9 mouse cellular contexts compared by ENCODE assay signal in the genomic region with DNA sequence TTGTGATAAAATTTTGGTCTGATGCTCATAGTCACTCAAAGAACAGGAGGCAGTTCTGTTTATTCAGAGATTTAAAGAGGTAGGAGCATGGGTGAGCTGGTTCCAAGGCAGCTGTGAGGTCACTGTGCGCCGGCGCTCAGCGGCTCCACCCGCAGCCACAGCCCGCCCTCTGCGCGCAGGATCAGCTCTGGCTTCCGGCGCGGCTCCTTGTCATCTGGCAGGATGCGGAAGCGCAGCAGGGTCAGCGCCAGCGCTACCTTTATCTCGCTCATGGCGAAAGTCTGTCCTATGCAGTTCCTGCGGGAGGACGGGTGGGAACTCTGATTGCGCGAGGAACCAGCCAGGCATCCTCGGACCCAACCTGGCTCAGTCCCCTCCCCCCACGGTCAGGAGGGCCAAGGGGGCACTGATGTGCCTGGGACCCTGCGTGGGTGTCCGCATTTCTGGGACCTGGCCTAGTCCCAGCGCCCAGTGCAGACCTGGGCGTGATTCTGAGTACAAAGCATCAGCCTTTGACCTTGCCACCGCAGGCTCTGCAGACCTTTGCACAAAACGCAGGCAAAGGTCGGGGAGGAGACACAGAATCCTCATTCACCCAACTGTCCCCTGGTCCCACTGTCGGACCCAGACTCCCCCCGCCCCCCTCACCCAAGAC. TPM values are rescaled to one million over a fixed set of nuclear protein-coding genes. Genes with fewer than 3 reads are reported as not detected.
DNase-seq lines count a peak whose midpoint lies in the region; ATAC-seq and TF ChIP-seq lines count a peak whose summit lies in the region.
"Had no signal": no experiment of that assay in that cellular context is flagged by ENCODE, and none has a peak within 500 bp of the region (broad histone marks: within the 10 kb centered on the region; RNA-seq: fewer than 3 reads in every experiment).

No protein-coding gene starts in this region.

- no peaks in the 10 kb centered on the region for H3K27me3 ChIP-seq in forebrain, embryonic 14.5 days (replicated peaks; ENCODE audit: control insufficient read depth, insufficient read depth, low read length)
- no peaks in the 10 kb centered on the region for H3K27me3 ChIP-seq in heart, postnatal 0 days (ENCODE audit: control insufficient read depth, insufficient read depth, low read length)
- no peaks in the 10 kb centered on the region for H3K27me3 ChIP-seq in liver, embryonic 15.5 days
- H3K27me3 ChIP-seq in neural tube, embryonic 11.5 days (ENCODE audit: control insufficient read depth, insufficient read depth, low read length), result no peaks in the 10 kb centered on the region
- no peaks in the 10 kb centered on the region for H3K27me3 ChIP-seq in stomach, embryonic 14.5 days (ENCODE audit: control insufficient read depth, insufficient read depth, low read length)

- H3K36me3 ChIP-seq in forebrain, embryonic 14.5 days (ENCODE audit: control insufficient read depth, insufficient read depth, low read length), result no peaks in the 10 kb centered on the region
- H3K36me3 ChIP-seq in heart, postnatal 0 days (replicated peaks; ENCODE audit: control insufficient read depth, insufficient read depth, low read length), result no peaks in the 10 kb centered on the region
- H3K36me3 ChIP-seq in liver, embryonic 15.5 days (replicated peaks), result no peaks in the 10 kb centered on the region
- no peaks in the 10 kb centered on the region for H3K36me3 ChIP-seq in neural tube, embryonic 11.5 days (ENCODE audit: control insufficient read depth, insufficient read depth, low read length)
- H3K36me3 ChIP-seq in stomach, embryonic 14.5 days (ENCODE audit: control insufficient read depth, insufficient read depth, low read length), result no peaks in the 10 kb centered on the region

- peak overlapping the region; percentile 71 for H3K9ac ChIP-seq in forebrain, embryonic 14.5 days (ENCODE audit: low read length)
- H3K9ac ChIP-seq in heart, postnatal 0 days (replicated peaks; ENCODE audit: low read depth, low read length), result peak overlapping the region; percentile 71
- H3K9ac ChIP-seq in liver, embryonic 15.5 days, result no peak overlapping the region
- peak overlapping the region; percentile 78 for H3K9ac ChIP-seq in neural tube, embryonic 11.5 days (ENCODE audit: low read length)
- peak overlapping the region; percentile 46; the same call in 1 of the 2 replicates for H3K9ac ChIP-seq in stomach, embryonic 14.5 days (replicated peaks; ENCODE audit: low read depth, low read length)

- 18% methylated on average over 32 of the region's 32 CpGs for WGBS in forebrain, embryonic 14.5 days
- 15% methylated on average over 32 of the region's 32 CpGs for WGBS in heart, postnatal 0 days
- 17% methylated on average over 32 of the region's 32 CpGs for WGBS in liver, embryonic 15.5 days (ENCODE audit: insufficient replicate concordance)
- 16% methylated on average over 32 of the region's 32 CpGs for WGBS in neural tube, embryonic 11.5 days
- WGBS in stomach, embryonic 14.5 days, result 16% methylated on average over 32 of the region's 32 CpGs

- H3K9me3 ChIP-seq in forebrain, embryonic 14.5 days (replicated peaks; ENCODE audit: control insufficient read depth, low read length), result no peaks in the 10 kb centered on the region
- no peaks in the 10 kb centered on the region; the same call in 1 of the 2 replicates for H3K9me3 ChIP-seq in heart, postnatal 0 days (replicated peaks; ENCODE audit: control insufficient read depth, low read length)
- H3K9me3 ChIP-seq in liver, embryonic 15.5 days (replicated peaks), result no peaks in the 10 kb centered on the region
- H3K9me3 ChIP-seq in neural tube, embryonic 11.5 days (ENCODE audit: control insufficient read depth, low read length), result no peaks in the 10 kb centered on the region
- H3K9me3 ChIP-seq in stomach, embryonic 14.5 days (ENCODE audit: control insufficient read depth, low read depth, low read length), result no peaks in the 10 kb centered on the region; the same call in 1 of the 2 replicates
- H3K9me3 ChIP-seq: G1E had no signal

- H3K4me1 ChIP-seq in forebrain, embryonic 14.5 days (ENCODE audit: control insufficient read depth, insufficient read depth, low read length), result no peaks in the 10 kb centered on the region; the same call in 1 of the 2 replicates
- peaks cover 3% of the 10 kb centered on the region for H3K4me1 ChIP-seq in heart, postnatal 0 days (ENCODE audit: control insufficient read depth, insufficient read depth)
- peaks cover 11% of the 10 kb centered on the region for H3K4me1 ChIP-seq in liver, embryonic 15.5 days (replicated peaks)
- H3K4me1 ChIP-seq in neural tube, embryonic 11.5 days (ENCODE audit: control insufficient read depth, insufficient read depth, low read length), result no peaks in the 10 kb centered on the region
- H3K4me1 ChIP-seq in stomach, embryonic 14.5 days (ENCODE audit: control insufficient read depth, insufficient read depth, low read length), result no peaks in the 10 kb centered on the region

- TF ChIP-seq CTCF in heart, postnatal 0 days (IDR thresholded peaks at IDR 0.05; ENCODE audit: low read depth), result no peak

- DNase-seq in CD8-positive naive resting alpha-beta T cell, adult 2 months (ENCODE audit: low read depth in 2 of 2, low spot score in 2 of 2), result peak; percentile 55 to 63
- DNase-seq in forebrain, embryonic 14.5 days (ENCODE audit: low spot score), result peak; percentile 83
- DNase-seq in heart, postnatal 0 days (ENCODE audit: low spot score), result peak; percentile 82
- peak; percentile 75 to 88 for DNase-seq in kidney, postnatal 25 days
- DNase-seq in neural tube, embryonic 11.5 days (ENCODE audit: low spot score), result peak; percentile 84

- H3K4me3 ChIP-seq in forebrain, embryonic 14.5 days (ENCODE audit: low read depth, low read length), result peak overlapping the region; percentile 41
- H3K4me3 ChIP-seq in heart, postnatal 0 days (ENCODE audit: low read depth, low read length), result peak overlapping the region; percentile 61
- peak overlapping the region; percentile 54 for H3K4me3 ChIP-seq in liver, embryonic 15.5 days (replicated peaks)
- peak overlapping the region; percentile 40 for H3K4me3 ChIP-seq in neural tube, embryonic 11.5 days (ENCODE audit: low read depth, low read length)
- H3K4me3 ChIP-seq in stomach, embryonic 14.5 days (ENCODE audit: low read depth, low read length), result peak overlapping the region; percentile 45

- H3K4me2 ChIP-seq in forebrain, embryonic 14.5 days (ENCODE audit: low read length), result peak overlapping the region; percentile 70
- peak overlapping the region; percentile 89 for H3K4me2 ChIP-seq in heart, postnatal 0 days (ENCODE audit: low read depth, low read length)
- H3K4me2 ChIP-seq in liver, embryonic 15.5 days, result peak overlapping the region; percentile 72
- peak overlapping the region; percentile 72 for H3K4me2 ChIP-seq in neural tube, embryonic 11.5 days (ENCODE audit: low read depth)
- H3K4me2 ChIP-seq in stomach, embryonic 14.5 days (replicated peaks; ENCODE audit: low read depth, low read length), result peak overlapping the region; percentile 69

- peak; percentile 78; the same call in 1 of the 2 replicates for ATAC-seq in cerebellum, adult (ENCODE audit: insufficient number of reproducible peaks, low FRiP score, low TSS enrichment)
- peak; percentile 96 for ATAC-seq in forebrain, embryonic 14.5 days
- peak; percentile 96 for ATAC-seq in heart, postnatal 0 days (ENCODE audit: insufficient read depth, low read depth)
- peak; percentile 83 for ATAC-seq in liver, embryonic 15.5 days (ENCODE audit: insufficient read depth)
- peak; percentile 84 for ATAC-seq in neural tube, embryonic 11.5 days (ENCODE audit: insufficient read depth, low FRiP score, low TSS enrichment)
- ATAC-seq in stomach, embryonic 14.5 days (ENCODE audit: insufficient number of reproducible peaks, insufficient read depth, low FRiP score, low read depth), result peak; percentile 90

- no peak for TF ChIP-seq EP300 in heart, postnatal 0 days (IDR thresholded peaks at IDR 0.05; ENCODE audit: low read depth)

- H3K27ac ChIP-seq in forebrain, embryonic 14.5 days (ENCODE audit: low read depth, low read length), result peak overlapping the region; percentile 58; the same call in 1 of the 2 replicates
- peak overlapping the region; percentile 67 for H3K27ac ChIP-seq in heart, postnatal 0 days (ENCODE audit: low read depth)
- H3K27ac ChIP-seq in liver, embryonic 15.5 days (replicated peaks), result peak overlapping the region; percentile 53; the same call in 1 of the 2 replicates
- no peak overlapping the region for H3K27ac ChIP-seq in neural tube, embryonic 11.5 days (ENCODE audit: low read depth, low read length)
- H3K27ac ChIP-seq in stomach, embryonic 14.5 days (ENCODE audit: low read length), result 0 out of 2 replicates have a peak overlapping the region, but pooled peaks have one; percentile 48

RNA-seq across cellular contexts. Expression of a gene that starts 7.6 kb away (rescaled TPM):
- 0.10 TPM in 1 of 2 replicates, not detected in the other for polyA plus RNA-seq in forebrain, embryonic 14.5 days (2014; fragmentation: Nextera tagmentation; extraction: Ambion mirVana)
- not detected in 2 replicates for total RNA-seq in heart, postnatal 0 days (2014; rRNA removed; ENCODE audit: low replicate concordance)
- not detected in 2 replicates for polyA plus RNA-seq in heart, postnatal 0 days (2015; fragmentation: Nextera tagmentation; extraction: Ambion mirVana)
- not detected in 2 replicates for polyA plus RNA-seq in liver, embryonic 15.5 days (2015; fragmentation: Nextera tagmentation; extraction: Ambion mirVana)
- not detected in 2 replicates for polyA plus RNA-seq in neural tube, embryonic 11.5 days (2014; fragmentation: Nextera tagmentation; extraction: Ambion mirVana)
- polyA plus RNA-seq in stomach, embryonic 14.5 days (2014; fragmentation: Nextera tagmentation; extraction: Ambion mirVana), result not detected in 2 replicates
- polyA plus RNA-seq: G1E had no signal

RNA-seq across cellular contexts. Expression of a gene that starts 22.4 kb away (rescaled TPM):
- 3.6 and 4.5 TPM in 2 replicates for polyA plus RNA-seq in forebrain, embryonic 14.5 days (2014; fragmentation: Nextera tagmentation; extraction: Ambion mirVana)
- 4.8 and 27.1 TPM in 2 replicates for total RNA-seq in heart, postnatal 0 days (2014; rRNA removed; ENCODE audit: low replicate concordance)
- 8.3 and 10.3 TPM in 2 replicates for polyA plus RNA-seq in heart, postnatal 0 days (2015; fragmentation: Nextera tagmentation; extraction: Ambion mirVana)
- 6.7 and 8.2 TPM in 2 replicates for polyA plus RNA-seq in liver, embryonic 15.5 days (2015; fragmentation: Nextera tagmentation; extraction: Ambion mirVana)
- 2.6 and 3.0 TPM in 2 replicates for polyA plus RNA-seq in neural tube, embryonic 11.5 days (2014; fragmentation: Nextera tagmentation; extraction: Ambion mirVana)
- polyA plus RNA-seq in stomach, embryonic 14.5 days (2014; fragmentation: Nextera tagmentation; extraction: Ambion mirVana), result 12.3 and 18.8 TPM in 2 replicates

RNA-seq across cellular contexts. Expression of a gene that starts 33.3 kb away (rescaled TPM):
- polyA plus RNA-seq in forebrain, embryonic 14.5 days (2014; fragmentation: Nextera tagmentation; extraction: Ambion mirVana), result 8.5 and 10.9 TPM in 2 replicates
- total RNA-seq in heart, postnatal 0 days (2014; rRNA removed; ENCODE audit: low replicate concordance), result 2.4 and 5.0 TPM in 2 replicates
- polyA plus RNA-seq in heart, postnatal 0 days (2015; fragmentation: Nextera tagmentation; extraction: Ambion mirVana), result 5.2 and 5.9 TPM in 2 replicates
- polyA plus RNA-seq in liver, embryonic 15.5 days (2015; fragmentation: Nextera tagmentation; extraction: Ambion mirVana), result 1.6 TPM in 2 replicates
- 9.0 and 9.8 TPM in 2 replicates for polyA plus RNA-seq in neural tube, embryonic 11.5 days (2014; fragmentation: Nextera tagmentation; extraction: Ambion mirVana)
- polyA plus RNA-seq in stomach, embryonic 14.5 days (2014; fragmentation: Nextera tagmentation; extraction: Ambion mirVana), result 6.0 and 8.7 TPM in 2 replicates

RNA-seq across cellular contexts. Expression of a gene that starts 40.8 kb away (rescaled TPM):
- polyA plus RNA-seq in forebrain, embryonic 14.5 days (2014; fragmentation: Nextera tagmentation; extraction: Ambion mirVana), result 12.1 and 12.7 TPM in 2 replicates
- total RNA-seq in heart, postnatal 0 days (2014; rRNA removed; ENCODE audit: low replicate concordance), result 3.5 and 4.9 TPM in 2 replicates
- polyA plus RNA-seq in heart, postnatal 0 days (2015; fragmentation: Nextera tagmentation; extraction: Ambion mirVana), result 3.5 and 3.8 TPM in 2 replicates
- polyA plus RNA-seq in liver, embryonic 15.5 days (2015; fragmentation: Nextera tagmentation; extraction: Ambion mirVana), result 3.9 and 4.2 TPM in 2 replicates
- 13.1 and 13.7 TPM in 2 replicates for polyA plus RNA-seq in neural tube, embryonic 11.5 days (2014; fragmentation: Nextera tagmentation; extraction: Ambion mirVana)
- polyA plus RNA-seq in stomach, embryonic 14.5 days (2014; fragmentation: Nextera tagmentation; extraction: Ambion mirVana), result 13.6 and 13.9 TPM in 2 replicates
